Mouse (Mus musculus) bone marrow macrophage, adult 2 months (primary cell): ENCODE results near the gene N4bp1.

Experiments
- CTCF ChIP-seq: IDR thresholded peaks from 2 replicates; pipeline ENCODE4 v1.5.1; 2012; ENCODE audit warnings: low read depth, mild to moderate bottlenecking, low read length, moderate library complexity
- POLR2A ChIP-seq: IDR thresholded peaks from 2 replicates; pipeline ENCODE4 v1.6.1; 2012; ENCODE audit warnings: mild to moderate bottlenecking, low read depth, low read length, borderline replicate concordance

DNA sequence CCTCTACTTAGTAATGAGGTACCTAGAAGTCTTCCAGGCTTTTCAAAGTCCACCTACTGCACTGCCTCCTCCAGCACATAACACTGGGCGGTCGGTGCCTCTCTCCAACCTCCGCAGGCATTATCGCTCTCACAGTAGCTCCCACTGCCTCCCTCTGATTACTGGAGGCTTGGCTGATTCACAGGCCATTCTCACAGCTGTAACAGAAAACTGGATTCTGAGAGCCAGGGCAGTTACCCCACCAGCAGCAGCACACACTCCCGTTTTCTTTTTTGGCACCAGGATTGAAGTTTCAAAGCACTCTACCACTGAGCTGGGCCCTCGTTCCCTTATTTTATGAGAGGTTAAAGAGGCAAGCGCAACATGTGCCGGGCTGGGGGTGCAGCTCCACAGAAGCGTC, 3.1 kb downstream of the N4bp1 start:
- TF ChIP-seq CTCF (no peak), POLR2A (no peak)
